Mouse (Mus musculus) adipose tissue, adult 10 weeks (tissue): ENCODE data around the gene Marc2. TPM values are rescaled to one million over a fixed set of nuclear protein-coding genes. Genes with fewer than 3 reads are reported as not detected.

ENCODE experiments used
- polyA plus RNA-seq: library from polyadenylated mRNA; stranded (reverse); fragments of 350-450 nt; fragmentation: Illumina TruSeq; extraction: RNeasy Lipid Tissue Mini Kit (QIAGEN cat#74804); gene quantifications from one replicate; pipeline ENCODE4 v1.2.3, GENCODE M21; 2014; ENCODE audit warnings: low read depth, low replicate concordance

Marc2 gene
- polyA plus RNA-seq, result 288 TPM

GRCm38 (mm10) chr1:184846092-184846750 is at the start of gene Marc2:
Gene Marc2, minus strand, starts transcription at chr1:184846451.

GRCm38 (mm10) chr1:184882281-184883268 is 36.3 kb upstream of the Marc2 start, which contains the start of gene C130074G19Rik:
Gene C130074G19Rik, minus strand, starts transcription at chr1:184883218.

GRCm38 (mm10) chr1:184810780-184811575 is 35.3 kb downstream of the Marc2 start, which contains the start of gene Marc1:
Gene Marc1, minus strand, starts transcription at chr1:184811313.

Other genes with a start within 250 kb of the Marc2 start
- 4.8 TPM for gene Hlx, start 113.8 kb downstream of the Marc2 start, polyA plus RNA-seq
- 4.0 TPM for gene Marc1, start 35.1 kb downstream of the Marc2 start, polyA plus RNA-seq
- gene C130074G19Rik, start 36.8 kb upstream of the Marc2 start, polyA plus RNA-seq, result 77.7 TPM
- 8.1 TPM for gene Mark1, start 153.1 kb upstream of the Marc2 start, polyA plus RNA-seq